Mouse (Mus musculus) ovary, postnatal 36 days (tissue): ENCODE measurements around the gene 1600014C23Rik.

Experiments
- DNase-seq: peaks from one replicate; pipeline ENCODE4 v3.0.0; 2022; ENCODE audit warnings: low spot score, mixed read lengths

Gene 1600014C23Rik

GRCm38 (mm10) chr17:45726249-45726648 lies 7.4 kb downstream of the 1600014C23Rik start:
- DNase-seq, result no peak

GRCm38 (mm10) chr17:45724574-45724921 lies 9.1 kb downstream of the 1600014C23Rik start:
- no peak for DNase-seq

- DNase-seq, result peak; percentile 77
Measured at GRCm38 (mm10) chr17:45723732-45724573, 9.7 kb downstream of the 1600014C23Rik start.

GRCm38 (mm10) chr17:45718323-45718722 lies 15.3 kb downstream of the 1600014C23Rik start:
- peak; percentile 67 for DNase-seq

- no peak for DNase-seq
Measured at GRCm38 (mm10) chr17:45711525-45711924, 22.1 kb downstream of the 1600014C23Rik start.

- DNase-seq, result no peak
Measured at GRCm38 (mm10) chr17:45710407-45710806, 23.2 kb downstream of the 1600014C23Rik start.

- no peak for DNase-seq
Measured at GRCm38 (mm10) chr17:45709829-45710228, 23.8 kb downstream of the 1600014C23Rik start.

- no peak for DNase-seq
Measured at GRCm38 (mm10) chr17:45708179-45708578, 25.5 kb downstream of the 1600014C23Rik start.

GRCm38 (mm10) chr17:45707376-45707775 lies 26.3 kb downstream of the 1600014C23Rik start:
- no peak for DNase-seq

GRCm38 (mm10) chr17:45706796-45707195 lies 26.8 kb downstream of the 1600014C23Rik start:
- no peak for DNase-seq

GRCm38 (mm10) chr17:45703187-45703586 lies 30.5 kb downstream of the 1600014C23Rik start:
- DNase-seq, result no peak

- no peak for DNase-seq
Measured at GRCm38 (mm10) chr17:45702254-45702653, 31.4 kb downstream of the 1600014C23Rik start.

GRCm38 (mm10) chr17:45701236-45701591 lies 32.4 kb downstream of the 1600014C23Rik start:
- DNase-seq, result no peak

GRCm38 (mm10) chr17:45700496-45701235 lies 33.0 kb downstream of the 1600014C23Rik start:
- no peak for DNase-seq

- DNase-seq, result no peak
Measured at GRCm38 (mm10) chr17:45699039-45699740, 34.5 kb downstream of the 1600014C23Rik start.

GRCm38 (mm10) chr17:45698368-45698767 lies 35.3 kb downstream of the 1600014C23Rik start:
- no peak for DNase-seq

- no peak for DNase-seq
Measured at GRCm38 (mm10) chr17:45696981-45697380, 36.7 kb downstream of the 1600014C23Rik start.

- no peak for DNase-seq
Measured at GRCm38 (mm10) chr17:45695227-45696120, 38.2 kb downstream of the 1600014C23Rik start.

- no peak for DNase-seq
Measured at GRCm38 (mm10) chr17:45693812-45694565, 39.7 kb downstream of the 1600014C23Rik start.

- DNase-seq, result no peak
Measured at GRCm38 (mm10) chr17:45692159-45692558, 41.5 kb downstream of the 1600014C23Rik start.

GRCm38 (mm10) chr17:45690044-45690443 lies 43.6 kb downstream of the 1600014C23Rik start:
- DNase-seq, result no peak
